Mouse (Mus musculus): ENCODE measurements around the gene Vmn2r104.

Vmn2r104 gene

GRCm38 (mm10) chr17:20048236-20048635, at the start of gene Vmn2r104:
Gene Vmn2r104 (minus strand): TSS chr17:20048336.
- DNase-seq: no peak

GRCm38 (mm10) chr17:20074090-20074489, 26.0 kb upstream of the Vmn2r104 start:
- DNase-seq: no peak

- DNase-seq: no peak
Measured at GRCm38 (mm10) chr17:20071656-20072396, 23.7 kb upstream of the Vmn2r104 start.

Data from kidney, adult 11 months (tissue).